Mouse (Mus musculus) gastrocnemius, adult 2 months (tissue): Measurements from ENCODE around the gene Chrna1. TPM values are rescaled to one million over a fixed set of nuclear protein-coding genes. Genes with fewer than 3 reads are reported as not detected.
A peak's percentile ranks its signal among the peaks of the same experiment; 100 is the strongest.
"Not testable (repeated sequence)": the region's sequence is repeated elsewhere in the genome, so short reads cannot be mapped to it uniquely, and the experiment has no call there.

Source experiments
- DNase-seq: peaks from one replicate; pipeline ENCODE4 v3.0.0; 2022
- H3K27ac ChIP-seq: fragments of 200-600 bp; 2 replicates; pipeline ENCODE4 v1.8.1; 2022; ENCODE audit warnings: mild to moderate bottlenecking
- H3K4me3 ChIP-seq: fragments of 200-600 bp; 2 replicates; pipeline ENCODE4 v1.8.1; 2022; ENCODE audit warnings: mild to moderate bottlenecking, moderate library complexity
- CTCF ChIP-seq: fragments of 200-600 bp; IDR thresholded peaks from 2 replicates; pipeline ENCODE4 v1.8.1; 2022; ENCODE audit warnings: antibody characterized with exemption, mild to moderate bottlenecking, moderate library complexity
- intact Hi-C: fragments of 180-260 bp; cut with DNase I; formaldehyde crosslinking; loops from one replicate; pipeline ENCODE4 v1.15.1; 2025
- total RNA-seq, 2 experiments: library from RNA; stranded (reverse); gene quantifications; 2 replicates each; pipeline ENCODE4 v1.2.3; 2021

The Chrna1 gene
- total RNA-seq, 2 experiments from 2014 or later = 4.5 to 6.2 TPM

DNA sequence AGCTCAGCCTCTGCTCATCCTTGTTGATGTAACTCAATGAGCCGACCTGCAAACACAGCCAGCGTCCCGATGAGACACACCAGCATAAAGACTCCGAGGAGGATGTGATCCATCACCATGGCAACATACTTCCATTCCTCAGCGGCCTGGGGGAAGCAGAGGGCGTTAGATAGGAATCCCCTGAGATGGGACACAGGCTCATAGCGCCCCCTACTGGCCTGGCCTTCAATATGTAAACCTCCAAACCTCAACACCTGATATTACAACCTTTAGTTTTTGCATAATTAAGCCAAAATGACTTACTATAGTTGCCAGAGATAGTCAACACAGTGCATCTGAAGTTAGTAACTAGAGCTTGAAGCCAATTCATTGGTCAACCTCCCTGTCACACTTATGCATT, 14.0 kb downstream of the Chrna1 start:
- intact Hi-C loops = no loop called here
- DNase-seq = no peak
- Histone ChIP-seq H3K27ac (no peak overlapping the region), H3K4me3 (no peak overlapping the region)
- peak; percentile 51 for TF ChIP-seq CTCF

GRCm38 (mm10) chr2:73563690-73564089, 16.4 kb downstream of the Chrna1 start:
- Histone ChIP-seq H3K27ac (no peak overlapping the region), H3K4me3 (no peak overlapping the region)
- TF ChIP-seq CTCF = no peak
- intact Hi-C loops = no loop called here
- DNase-seq = no peak

GRCm38 (mm10) chr2:73562656-73563055, 17.5 kb downstream of the Chrna1 start:
- no peak overlapping the region for H3K4me3 ChIP-seq
- no peak overlapping the region for H3K27ac ChIP-seq
- TF ChIP-seq CTCF = no peak
- intact Hi-C loops = no loop called here
- DNase-seq = no peak

DNA sequence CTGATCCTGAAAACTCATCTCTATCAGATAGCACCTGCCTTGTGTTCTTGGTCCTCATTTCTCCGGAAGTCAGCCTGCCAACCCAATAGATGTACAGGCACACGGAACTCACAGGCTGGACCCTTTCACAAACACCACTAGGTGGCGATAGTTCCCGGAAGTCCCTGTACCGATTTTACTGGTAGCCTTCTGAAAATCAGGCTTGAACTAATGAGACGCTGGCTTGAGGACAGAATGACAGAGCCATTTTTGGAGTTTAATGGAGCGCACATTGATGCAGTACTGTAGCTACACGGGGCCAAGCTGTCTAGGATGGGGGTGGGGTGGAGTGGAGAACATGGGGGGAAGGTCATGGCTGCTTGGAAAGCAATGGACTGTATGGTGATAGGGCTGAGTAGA, 18.5 kb downstream of the Chrna1 start:
- intact Hi-C loops = no loop called here
- peak; percentile 56 for TF ChIP-seq CTCF
- no peak for DNase-seq
- Histone ChIP-seq H3K27ac (no peak overlapping the region), H3K4me3 (peak overlapping the region; percentile 39)

DNA sequence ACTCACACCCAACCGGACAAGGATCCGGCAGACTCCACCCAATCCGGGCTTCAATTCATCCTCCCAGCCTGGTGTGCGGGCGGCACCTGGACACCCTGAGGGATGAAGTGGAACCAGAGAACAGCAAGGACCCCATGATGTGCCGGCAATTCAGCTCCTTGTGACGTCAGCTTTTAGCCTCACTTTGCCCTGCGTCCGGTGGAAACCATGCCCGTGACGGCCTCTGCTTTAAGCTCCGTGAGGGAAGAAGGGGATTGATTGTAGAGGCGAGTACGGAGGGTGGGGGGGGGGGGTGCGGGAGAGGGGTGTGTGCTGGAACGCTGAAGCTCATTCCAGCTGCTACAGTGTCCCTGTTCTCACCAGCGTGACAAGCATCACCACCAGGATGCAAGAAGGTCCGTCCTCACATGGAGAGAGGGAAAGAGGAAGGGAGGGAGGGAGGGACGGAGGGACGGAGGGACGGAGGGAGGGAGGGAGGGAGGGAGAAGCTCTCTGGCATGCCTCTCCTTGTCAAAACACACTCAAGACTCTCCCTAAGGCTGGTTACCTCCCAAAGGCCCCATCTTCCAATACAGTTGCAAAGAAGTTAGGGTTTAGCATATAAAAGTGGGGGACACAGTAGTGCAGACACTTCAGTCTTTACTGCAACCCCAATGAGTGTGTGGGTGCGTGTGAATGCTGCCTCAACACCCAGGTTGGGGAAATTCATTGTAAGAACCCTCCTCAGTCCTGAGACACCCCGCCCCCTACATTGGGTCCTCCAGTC, 19.1 kb downstream of the Chrna1 start:
- TF ChIP-seq CTCF = no peak
- intact Hi-C loops = no loop called here
- no peak for DNase-seq
- Histone ChIP-seq H3K27ac (no peak overlapping the region), H3K4me3 (peak overlapping the region; percentile 46)

DNA sequence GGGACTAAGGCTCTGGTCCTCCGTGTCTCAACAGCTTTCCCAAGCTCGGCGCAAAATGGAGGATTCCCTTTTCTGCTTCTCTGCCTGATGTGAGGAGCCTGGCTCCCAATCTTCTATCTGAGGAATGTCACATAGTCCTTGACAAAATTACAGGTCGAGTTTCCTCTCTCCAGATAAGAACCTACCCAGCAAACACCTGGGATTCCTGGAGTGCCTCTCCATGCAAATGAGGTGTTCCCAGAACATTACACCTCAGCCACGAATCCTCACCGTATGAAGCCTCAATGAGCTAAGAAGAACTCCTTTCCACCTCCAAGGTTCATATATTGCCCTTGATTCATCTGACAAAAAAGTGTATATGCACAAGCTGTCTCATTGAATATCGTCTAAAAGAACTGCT, 19.7 kb downstream of the Chrna1 start:
- no peak for TF ChIP-seq CTCF
- intact Hi-C loops = no loop called here
- no peak overlapping the region for H3K4me3 ChIP-seq
- no peak overlapping the region for H3K27ac ChIP-seq
- no peak for DNase-seq

- intact Hi-C loops = no loop called here
- no peak for DNase-seq
- Histone ChIP-seq H3K27ac (no peak overlapping the region), H3K4me3 (no peak overlapping the region)
- no peak for TF ChIP-seq CTCF
Measured at GRCm38 (mm10) chr2:73557956-73558355, 22.2 kb downstream of the Chrna1 start.

DNA sequence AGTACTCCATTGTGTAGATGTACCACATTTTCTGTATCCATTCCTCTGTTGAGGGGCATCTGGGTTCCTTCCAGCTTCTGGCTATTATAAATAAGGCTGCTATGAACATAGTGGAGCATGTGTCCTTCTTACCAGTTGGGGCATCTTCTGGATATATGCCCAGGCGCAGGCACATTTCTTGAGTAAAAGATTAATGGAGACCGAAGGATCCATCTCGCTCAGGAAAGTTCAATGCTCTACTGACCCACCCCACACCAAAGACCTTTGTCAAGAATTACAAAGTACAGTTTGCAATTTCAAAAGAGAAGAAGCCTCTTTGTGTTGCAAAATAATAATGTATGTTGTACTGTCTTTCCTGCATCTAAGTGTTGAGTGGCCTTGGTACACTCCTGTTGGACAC, 23.1 kb downstream of the Chrna1 start:
- intact Hi-C loops, DNase-seq, H3K27ac ChIP-seq, H3K4me3 ChIP-seq: not testable (repeated sequence)

- Histone ChIP-seq H3K4me3 (no peak overlapping the region), H3K27ac (no peak overlapping the region)
- no peak for TF ChIP-seq CTCF
- intact Hi-C loops = no loop called here
- no peak for DNase-seq
Measured at GRCm38 (mm10) chr2:73554389-73554788, 25.7 kb downstream of the Chrna1 start.

DNA sequence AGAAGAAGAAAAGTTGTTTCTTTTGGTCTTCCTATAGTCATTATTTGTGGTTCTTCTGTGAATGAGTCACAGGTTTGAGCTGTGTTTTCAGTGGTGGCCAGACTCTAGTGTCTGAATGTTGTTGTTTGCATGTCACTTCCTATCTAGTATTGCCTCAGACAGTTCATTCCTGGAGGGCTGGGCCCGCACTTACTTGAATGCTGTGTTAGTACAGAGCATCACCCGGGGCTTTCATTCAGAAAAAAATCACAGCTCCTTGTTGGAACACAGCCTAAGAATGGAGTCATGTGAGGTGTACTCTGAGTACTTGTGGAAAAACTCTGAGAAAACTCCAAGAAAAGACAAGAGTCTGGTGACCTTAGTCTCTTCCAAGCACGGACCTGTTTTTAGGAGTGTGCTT, 27.2 kb downstream of the Chrna1 start:
- no peak for TF ChIP-seq CTCF
- no peak for DNase-seq
- Histone ChIP-seq H3K27ac (no peak overlapping the region), H3K4me3 (no peak overlapping the region)
- intact Hi-C loops = no loop called here

GRCm38 (mm10) chr2:73550725-73551124, 29.4 kb downstream of the Chrna1 start:
- Histone ChIP-seq H3K27ac (no peak overlapping the region), H3K4me3 (peak overlapping the region; percentile 38)
- DNase-seq = no peak
- peak; percentile 73 for TF ChIP-seq CTCF
- intact Hi-C loops = no loop called here

DNA sequence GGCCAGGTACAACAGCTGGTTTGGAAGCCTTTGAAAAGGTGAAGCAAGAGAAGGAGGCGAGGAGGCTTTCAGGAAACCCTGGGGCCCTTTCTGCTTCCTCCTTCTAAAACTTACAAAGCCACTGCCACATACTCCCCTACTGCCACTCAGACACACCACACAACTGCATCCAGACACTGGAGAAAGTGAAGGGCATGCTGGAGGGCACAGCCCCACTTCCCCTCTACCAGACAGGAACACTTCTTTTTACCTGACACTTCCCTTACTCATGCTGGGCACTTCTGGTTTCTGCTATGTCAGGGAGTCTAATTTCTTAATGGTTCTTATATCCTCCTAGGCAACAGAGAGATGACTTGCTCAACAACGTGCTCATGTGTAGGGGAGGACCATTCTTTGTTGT, 31.6 kb downstream of the Chrna1 start:
- H3K27ac ChIP-seq = no peak overlapping the region
- intact Hi-C loops = no loop called here
- no peak overlapping the region for H3K4me3 ChIP-seq
- DNase-seq = no peak
- TF ChIP-seq CTCF = no peak

GRCm38 (mm10) chr2:73547256-73547655, 32.9 kb downstream of the Chrna1 start:
- intact Hi-C loops = no loop called here
- no peak overlapping the region for H3K27ac ChIP-seq
- DNase-seq = no peak
- TF ChIP-seq CTCF = no peak
- H3K4me3 ChIP-seq = no peak overlapping the region

DNA sequence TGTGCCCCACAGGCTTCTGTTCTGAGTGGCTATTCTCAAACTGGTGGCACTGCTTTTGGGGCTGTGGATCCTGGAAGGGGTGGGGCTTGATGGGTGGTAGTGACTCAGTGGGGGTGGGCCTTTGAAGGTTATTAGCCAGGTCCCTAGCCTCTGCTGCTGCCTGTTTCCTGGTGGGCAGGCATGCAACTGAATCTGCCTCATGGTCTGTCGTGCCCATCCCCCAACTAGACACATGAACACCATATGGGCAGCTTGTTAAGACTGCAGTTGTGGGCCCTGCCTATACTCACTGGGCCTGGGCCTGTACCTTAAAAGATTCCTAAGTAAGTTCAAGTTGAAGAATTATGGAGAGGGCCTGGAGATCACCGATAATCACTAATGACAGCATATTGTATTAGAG, 34.6 kb downstream of the Chrna1 start:
- DNase-seq = no peak
- no peak overlapping the region for H3K27ac ChIP-seq
- intact Hi-C loops = no loop called here

More for the DNA sequence above, 34.6 kb downstream of the Chrna1 start:
- H3K4me3 ChIP-seq = no peak overlapping the region
- no peak for TF ChIP-seq CTCF
